Mouse (Mus musculus) heart, postnatal 36 days (tissue): ENCODE results near the gene Olfr193. TPM values are rescaled to one million over a fixed set of nuclear protein-coding genes. Genes with fewer than 3 reads are reported as not detected.
"Not testable (repeated sequence)": the region's sequence is repeated elsewhere in the genome, so short reads cannot be mapped to it uniquely, and the experiment has no call there.

Experiments
- DNase-seq, 2 experiments: peaks; one replicate each; pipeline ENCODE4 v3.0.0; 2021 to 2022
- intact Hi-C: fragments of 180-260 bp; cut with DNase I; formaldehyde crosslinking; loops from one replicate; pipeline ENCODE4 v1.15.1; 2025
- total RNA-seq, 2 experiments: library from RNA; stranded (reverse); gene quantifications; 2 replicates each; pipeline ENCODE4 v1.2.3; 2021

Olfr193 gene
- not detected for total RNA-seq

GRCm38 (mm10) chr16:59111781-59112180 lies at the start of gene Olfr193:
TSS of gene Olfr193 (minus strand) at chr16:59111881.
- intact Hi-C loops: no loop called here
- DNase-seq: no peak

- DNase-seq: no peak
Measured at GRCm38 (mm10) chr16:59151996-59152395, 40.3 kb upstream of the Olfr193 start.

GRCm38 (mm10) chr16:59146746-59147145 lies 35.1 kb upstream of the Olfr193 start, which contains the start of gene Olfr195:
TSS of gene Olfr195 (plus strand) at chr16:59147046.
- intact Hi-C loops: no loop called here
- no peak for DNase-seq

More at GRCm38 (mm10) chr16:59151996-59152395, 40.3 kb upstream of the Olfr193 start:
- intact Hi-C loops: no loop called here

- intact Hi-C loops: no loop called here
- DNase-seq: no peak
Measured at GRCm38 (mm10) chr16:59141105-59141504, 29.4 kb upstream of the Olfr193 start.

- no peak for DNase-seq
- intact Hi-C loops: no loop called here
Measured at GRCm38 (mm10) chr16:59130740-59131139, 19.1 kb upstream of the Olfr193 start.

GRCm38 (mm10) chr16:59120969-59121368 lies 9.3 kb upstream of the Olfr193 start, which contains the start of gene Olfr194:
TSS of gene Olfr194 (minus strand) at chr16:59121069.
- intact Hi-C loops: no loop called here
- DNase-seq: no peak

GRCm38 (mm10) chr16:59108522-59108921 lies 3.2 kb downstream of the Olfr193 start:
- intact Hi-C loops, DNase-seq: not testable (repeated sequence)

GRCm38 (mm10) chr16:59105312-59105711 lies 6.4 kb downstream of the Olfr193 start:
- intact Hi-C loops: no loop called here
- DNase-seq: no peak

- DNase-seq, intact Hi-C loops: not testable (repeated sequence)
Measured at GRCm38 (mm10) chr16:59089722-59090121, 22.0 kb downstream of the Olfr193 start, which contains the start of gene Olfr191. TSS of gene Olfr191 (minus strand) at chr16:59089822.

GRCm38 (mm10) chr16:59081113-59081512 lies 30.6 kb downstream of the Olfr193 start:
- intact Hi-C loops: not testable (repeated sequence)

GRCm38 (mm10) chr16:59077905-59078304 lies 33.8 kb downstream of the Olfr193 start, which contains the start of gene Olfr190:
TSS of gene Olfr190 (minus strand) at chr16:59078005.
- intact Hi-C loops: no loop called here
- DNase-seq: no peak

More at GRCm38 (mm10) chr16:59081113-59081512, 30.6 kb downstream of the Olfr193 start:
- not testable (repeated sequence) for DNase-seq

- intact Hi-C loops: no loop called here
- DNase-seq: no peak
Measured at GRCm38 (mm10) chr16:59073520-59073919, 38.2 kb downstream of the Olfr193 start.

- intact Hi-C loops: no loop called here
- DNase-seq: no peak
Measured at GRCm38 (mm10) chr16:59071755-59072154, 39.9 kb downstream of the Olfr193 start.

GRCm38 (mm10) chr16:59062411-59062810 lies 49.3 kb downstream of the Olfr193 start:
- DNase-seq, intact Hi-C loops: not testable (repeated sequence)

Other genes starting within 250 kb of the Olfr193 start
- not detected for gene Olfr177, start 237.1 kb downstream of the Olfr193 start, total RNA-seq
- not detected for gene Olfr178, start 219.8 kb downstream of the Olfr193 start, total RNA-seq
- not detected for gene Olfr181, start 183.1 kb downstream of the Olfr193 start, total RNA-seq
- gene Olfr180, start 182.5 kb downstream of the Olfr193 start, total RNA-seq: not detected
- not detected for gene Olfr183, start 116.5 kb downstream of the Olfr193 start, total RNA-seq
- gene Olfr186, start 81.6 kb downstream of the Olfr193 start, total RNA-seq: not detected
- not detected for gene Olfr187, start 72.1 kb downstream of the Olfr193 start, total RNA-seq
- gene Olfr190, start 33.9 kb downstream of the Olfr193 start, total RNA-seq: not detected
- gene Olfr191, start 22.1 kb downstream of the Olfr193 start, total RNA-seq: not detected
- not detected for gene Olfr194, start 9.2 kb upstream of the Olfr193 start, total RNA-seq
- not detected for gene Olfr195, start 35.2 kb upstream of the Olfr193 start, total RNA-seq
- gene Olfr196, start 58.6 kb upstream of the Olfr193 start, total RNA-seq: not detected
- gene Olfr198, start 91.7 kb upstream of the Olfr193 start, total RNA-seq: not detected
- gene Olfr199, start 107.9 kb upstream of the Olfr193 start, total RNA-seq: not detected
- not detected for gene Olfr201, start 160.8 kb upstream of the Olfr193 start, total RNA-seq
- gene Olfr202, start 174.9 kb upstream of the Olfr193 start, total RNA-seq: not detected
- not detected for gene Olfr203, start 187.0 kb upstream of the Olfr193 start, total RNA-seq
- gene Olfr204, start 206.4 kb upstream of the Olfr193 start, total RNA-seq: not detected
- not detected for gene Olfr205, start 219.3 kb upstream of the Olfr193 start, total RNA-seq
- gene Olfr206, start 237.4 kb upstream of the Olfr193 start, total RNA-seq: not detected